Mouse (Mus musculus): ENCODE data around the gene Sdk2. TPM values are rescaled to one million over a fixed set of nuclear protein-coding genes. Genes with fewer than 3 reads are reported as not detected.
A peak's percentile ranks its signal among the peaks of the same experiment; 100 is the strongest.

Sdk2 gene
- total and polyA plus RNA-seq, 3 experiments, result 1.2 to 4.8 (median 1.3) TPM

GRCm38 (mm10) chr11:113950904-113951615 is 115.8 kb downstream of the Sdk2 start:
- Histone ChIP-seq H3K4me1 (ENCODE audit: control insufficient read depth in 1 of 2, insufficient read depth in 2 of 2) (peaks cover 0 to 14% of the 10 kb centered on the region in 2 experiments; a peak in 2 of 4 replicates), H3K4me2 (ENCODE audit: insufficient read depth, low read depth, poor library complexity, severe bottlenecking) (no peak overlapping the region), H3K36me3 (replicated peaks in 1 of 2; ENCODE audit: control insufficient read depth in 1 of 2, insufficient read depth in 1 of 2, low read length in 1 of 2) (no peaks in the 10 kb centered on the region), H3K4me3 (replicated peaks in 1 of 3; ENCODE audit: low read depth in 2 of 3, low read length in 2 of 3, poor library complexity in 1 of 3) (no peak overlapping the region), H3K79me2 (replicated peaks; ENCODE audit: control insufficient read depth, extremely low read depth, insufficient read depth, poor library complexity, severe bottlenecking) (no peaks in the 10 kb centered on the region), H3K27me3 (replicated peaks) (peaks cover 37% of the 10 kb centered on the region), H3K9me3 (replicated peaks; ENCODE audit: low read length) (peaks cover 3% of the 10 kb centered on the region), H3K27ac (ENCODE audit: insufficient read depth, low read depth) (no peak overlapping the region), H3K9ac (ENCODE audit: insufficient read depth, low read depth) (no peak overlapping the region)
- in situ Hi-C loops (cut with MboI; ENCODE audit: low pct_ligation_motif_present, low pct_unique_long_range_greater_than_20kb, low sequenced_read_pairs) (no loop called here), dilution Hi-C loops (cut with MboI; ENCODE audit: extremely low pct_ligation_motif_present, extremely low pct_unique_long_range_greater_than_20kb, low sequenced_read_pairs) (no loop called here)
- DNase-seq (ENCODE audit: extremely low read depth), result peak; percentile 13
- TF ChIP-seq POLR2A (IDR thresholded peaks at IDR 0.05; ENCODE audit: low read depth, low read length), result no peak
- TF ChIP-seq BHLHE40 (IDR thresholded peaks at IDR 0.05; ENCODE audit: low read depth, low read length), result no peak
- no peak for TF ChIP-seq POLR2AphosphoS2 (IDR thresholded peaks at IDR 0.05; ENCODE audit: low read depth, low read length)

DNA sequence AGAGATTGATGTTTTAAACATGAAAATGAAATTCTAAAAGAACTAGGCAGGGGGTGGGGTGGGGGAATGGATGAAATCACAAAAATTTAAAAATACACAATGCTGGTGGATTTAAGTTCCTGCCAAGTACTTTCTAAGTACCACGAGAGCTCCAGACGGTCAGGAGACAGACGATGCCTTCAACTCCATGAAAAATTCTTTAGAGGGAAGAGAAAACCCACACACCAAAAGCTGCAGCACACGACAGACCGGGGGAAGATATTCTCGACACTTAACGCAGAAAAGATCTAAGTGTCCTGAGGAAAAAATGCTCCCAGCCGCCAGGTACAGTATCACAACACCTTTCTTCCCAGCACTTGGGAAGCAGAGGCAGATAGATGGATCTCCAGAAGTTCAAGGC is 118.2 kb downstream of the Sdk2 start:
- in situ Hi-C loops (cut with MboI; ENCODE audit: low pct_ligation_motif_present, low pct_unique_long_range_greater_than_20kb, low sequenced_read_pairs) (loop anchor here (10.0 kb wide), 1 partner anchor 64 kb away; no protein-coding TSS in a partner anchor), dilution Hi-C loops (cut with MboI; ENCODE audit: extremely low pct_ligation_motif_present, extremely low pct_unique_long_range_greater_than_20kb, low sequenced_read_pairs) (no loop called here)
- Histone ChIP-seq H3K4me2 (ENCODE audit: insufficient read depth, low read depth, poor library complexity, severe bottlenecking) (no peak overlapping the region), H3K4me1 (ENCODE audit: control insufficient read depth in 1 of 2, insufficient read depth in 2 of 2) (peaks cover 0 to 14% of the 10 kb centered on the region in 2 experiments; a peak in 2 of 4 replicates), H3K36me3 (replicated peaks in 1 of 2; ENCODE audit: control insufficient read depth in 1 of 2, insufficient read depth in 1 of 2, low read length in 1 of 2) (no peaks in the 10 kb centered on the region), H3K4me3 (replicated peaks in 1 of 3; ENCODE audit: low read depth in 2 of 3, low read length in 2 of 3, poor library complexity in 1 of 3) (no peak overlapping the region), H3K9ac (ENCODE audit: insufficient read depth, low read depth) (no peak overlapping the region), H3K79me2 (replicated peaks; ENCODE audit: control insufficient read depth, extremely low read depth, insufficient read depth, poor library complexity, severe bottlenecking) (no peaks in the 10 kb centered on the region), H3K27me3 (replicated peaks) (peaks cover 51% of the 10 kb centered on the region), H3K27ac (ENCODE audit: insufficient read depth, low read depth) (no peak overlapping the region), H3K9me3 (replicated peaks; ENCODE audit: low read length) (no peaks in the 10 kb centered on the region)
- DNase-seq (ENCODE audit: extremely low read depth), result no peak
- TF ChIP-seq NRF1 (IDR thresholded peaks at IDR 0.05; ENCODE audit: low read depth, low read length), result no peak
- no peak for TF ChIP-seq ZNF384 (IDR thresholded peaks at IDR 0.05; ENCODE audit: low read depth, low read length)
- no peak for TF ChIP-seq CHD1 (IDR thresholded peaks at IDR 0.05; ENCODE audit: low read depth, low read length)
- no peak for TF ChIP-seq MYC (IDR thresholded peaks at IDR 0.05; ENCODE audit: low read depth, low read length)

- dilution Hi-C loops (cut with MboI; ENCODE audit: extremely low pct_ligation_motif_present, extremely low pct_unique_long_range_greater_than_20kb, low sequenced_read_pairs), result no loop called here
These were observed 124.6 kb downstream of the Sdk2 start for GRCm38 (mm10) chr11:113942101-113942735.

More at GRCm38 (mm10) chr11:113942101-113942735, 124.6 kb downstream of the Sdk2 start:
- Histone ChIP-seq H3K9ac (ENCODE audit: insufficient read depth, low read depth) (no peak overlapping the region), H3K4me2 (ENCODE audit: insufficient read depth, low read depth, poor library complexity, severe bottlenecking) (no peak overlapping the region), H3K4me3 (replicated peaks in 1 of 3; ENCODE audit: low read depth in 2 of 3, low read length in 2 of 3, poor library complexity in 1 of 3) (no peak overlapping the region), H3K79me2 (replicated peaks; ENCODE audit: control insufficient read depth, extremely low read depth, insufficient read depth, poor library complexity, severe bottlenecking) (no peaks in the 10 kb centered on the region), H3K4me1 (ENCODE audit: control insufficient read depth in 1 of 2, insufficient read depth in 2 of 2) (peaks cover 0 to 6% of the 10 kb centered on the region in 2 experiments; a peak in 1 of 4 replicates), H3K27me3 (replicated peaks) (peaks cover 65% of the 10 kb centered on the region), H3K27ac (ENCODE audit: insufficient read depth, low read depth) (no peak overlapping the region), H3K36me3 (replicated peaks in 1 of 2; ENCODE audit: control insufficient read depth in 1 of 2, insufficient read depth in 1 of 2, low read length in 1 of 2) (no peaks in the 10 kb centered on the region), H3K9me3 (replicated peaks; ENCODE audit: low read length) (no peaks in the 10 kb centered on the region)
- DNase-seq (ENCODE audit: extremely low read depth), result no peak
- in situ Hi-C loops (cut with MboI; ENCODE audit: low pct_ligation_motif_present, low pct_unique_long_range_greater_than_20kb, low sequenced_read_pairs), result loop anchor here (10.0 kb wide), 1 partner anchor 57 kb away; no protein-coding TSS in a partner anchor
- no peak for TF ChIP-seq MXI1 (IDR thresholded peaks at IDR 0.05; ENCODE audit: low read depth, low read length)
- TF ChIP-seq MEF2A (IDR thresholded peaks at IDR 0.05; ENCODE audit: borderline replicate concordance, low read depth, low read length), result no peak
- no peak for TF ChIP-seq USF1 (IDR thresholded peaks at IDR 0.05; ENCODE audit: low read depth, low read length)
- no peak for TF ChIP-seq KAT2A (IDR thresholded peaks at IDR 0.05; ENCODE audit: insufficient replicate concordance, low read length)
- no peak for TF ChIP-seq PAX5 (IDR thresholded peaks at IDR 0.05; ENCODE audit: low read length)
- no peak for TF ChIP-seq NRF1 (IDR thresholded peaks at IDR 0.05; ENCODE audit: low read depth, low read length)
- no peak for TF ChIP-seq ZC3H11A (IDR thresholded peaks at IDR 0.05; ENCODE audit: low read depth, low read length)
- TF ChIP-seq NELFE (IDR thresholded peaks at IDR 0.05; ENCODE audit: low read depth, low read length), result no peak
- TF ChIP-seq ZMIZ1 (IDR thresholded peaks at IDR 0.05; ENCODE audit: low read depth, low read length), result no peak
- TF ChIP-seq RAD21 (IDR thresholded peaks at IDR 0.05; ENCODE audit: low read depth, low read length), result no peak
- no peak for TF ChIP-seq ETS1 (conservative IDR thresholded peaks at IDR 0.05; ENCODE audit: low read depth, low read length)
- no peak for TF ChIP-seq USF2 (conservative IDR thresholded peaks at IDR 0.05; ENCODE audit: low read depth, low read length)
- no peak for TF ChIP-seq TBP (conservative IDR thresholded peaks at IDR 0.05; ENCODE audit: low read depth, low read length)
- TF ChIP-seq CHD1 (IDR thresholded peaks at IDR 0.05; ENCODE audit: low read depth, low read length), result no peak
- TF ChIP-seq ELF1 (IDR thresholded peaks at IDR 0.05; ENCODE audit: low read depth, low read length), result no peak
- no peak for TF ChIP-seq MAFK (IDR thresholded peaks at IDR 0.05; ENCODE audit: insufficient replicate concordance, low read length)
- no peak for TF ChIP-seq MAZ (IDR thresholded peaks at IDR 0.05; ENCODE audit: low read depth, low read length)
- no peak for TF ChIP-seq IRF4 (IDR thresholded peaks at IDR 0.05; ENCODE audit: low read depth, low read length)
- TF ChIP-seq JUN (IDR thresholded peaks at IDR 0.05; ENCODE audit: insufficient read depth, low read depth, low read length), result no peak

Measured in CH12.LX (cell line).